Mouse (Mus musculus): ENCODE measurements around the gene Mup17.
"Not testable (repeated sequence)": the region's sequence is repeated elsewhere in the genome, so short reads cannot be mapped to it uniquely, and the experiment has no call there.

Gene Mup17

GRCm38 (mm10) chr4:61595771-61596170 lies at the start of gene Mup17:
TSS of gene Mup17 (minus strand) at chr4:61595871.
- not testable (repeated sequence) for DNase-seq (ENCODE audit: low read depth, low spot score)

GRCm38 (mm10) chr4:61571561-61571960 lies 24.1 kb downstream of the Mup17 start:
- DNase-seq (ENCODE audit: low read depth, low spot score) = not testable (repeated sequence)

- DNase-seq (ENCODE audit: low read depth, low spot score) = peak; percentile 16
Observed at GRCm38 (mm10) chr4:61555887-61556286, 39.8 kb downstream of the Mup17 start.
